Mouse (Mus musculus) embryo, embryonic 9.5 days (tissue): ENCODE results near the gene Rimbp2.
A peak's percentile ranks its signal among the peaks of the same experiment; 100 is the strongest.
"Not testable (repeated sequence)": the region's sequence is repeated elsewhere in the genome, so short reads cannot be mapped to it uniquely, and the experiment has no call there.

Experiments
- DNase-seq: peaks from one replicate; pipeline ENCODE4 v3.0.0-alpha.2; 2017; ENCODE audit errors: extremely low spot score

The Rimbp2 gene

GRCm38 (mm10) chr5:128953278-128954070 is at the start of gene Rimbp2:
TSS of gene Rimbp2 (minus strand) at chr5:128953486.
- peak; percentile 73 for DNase-seq

GRCm38 (mm10) chr5:129002571-129003011 is 49.3 kb upstream of the Rimbp2 start:
- DNase-seq = no peak

- DNase-seq = no peak
Observed at GRCm38 (mm10) chr5:129000706-129001468, 47.6 kb upstream of the Rimbp2 start.

GRCm38 (mm10) chr5:128987141-128987954 is 34.1 kb upstream of the Rimbp2 start:
- no peak for DNase-seq

GRCm38 (mm10) chr5:128985946-128986345 is 32.7 kb upstream of the Rimbp2 start:
- no peak for DNase-seq

GRCm38 (mm10) chr5:128984536-128984935 is 31.2 kb upstream of the Rimbp2 start:
- no peak for DNase-seq

GRCm38 (mm10) chr5:128981607-128982006 is 28.3 kb upstream of the Rimbp2 start:
- DNase-seq = peak; percentile 70

- DNase-seq = no peak
Observed at GRCm38 (mm10) chr5:128980857-128981256, 27.6 kb upstream of the Rimbp2 start.

- DNase-seq = no peak
Observed at GRCm38 (mm10) chr5:128978957-128979356, 25.7 kb upstream of the Rimbp2 start.

- DNase-seq = not testable (repeated sequence)
Observed at GRCm38 (mm10) chr5:128977466-128977865, 24.2 kb upstream of the Rimbp2 start.

GRCm38 (mm10) chr5:128976266-128976665 is 23.0 kb upstream of the Rimbp2 start:
- DNase-seq = peak; percentile 65

- DNase-seq = peak; percentile 73
Observed at GRCm38 (mm10) chr5:128971298-128971697, 18.0 kb upstream of the Rimbp2 start.

- no peak for DNase-seq
Observed at GRCm38 (mm10) chr5:128970878-128971277, 17.6 kb upstream of the Rimbp2 start.

- no peak for DNase-seq
Observed at GRCm38 (mm10) chr5:128964353-128964752, 11.1 kb upstream of the Rimbp2 start.

GRCm38 (mm10) chr5:128958916-128959315 is 5.6 kb upstream of the Rimbp2 start:
- DNase-seq = no peak

GRCm38 (mm10) chr5:128954371-128954770 is 1.1 kb upstream of the Rimbp2 start:
- peak; percentile 27 for DNase-seq

- DNase-seq = peak; percentile 39
Observed at GRCm38 (mm10) chr5:128952291-128953195, 743 bp downstream of the Rimbp2 start.

GRCm38 (mm10) chr5:128951472-128951871 is 1.8 kb downstream of the Rimbp2 start:
- DNase-seq = no peak

GRCm38 (mm10) chr5:128947093-128947492 is 6.2 kb downstream of the Rimbp2 start:
- DNase-seq = peak; percentile 20

- no peak for DNase-seq
Observed at GRCm38 (mm10) chr5:128940436-128940835, 12.8 kb downstream of the Rimbp2 start.

- DNase-seq = no peak
Observed at GRCm38 (mm10) chr5:128935359-128935899, 17.9 kb downstream of the Rimbp2 start.
